Comparison of ENCODE assay signal across 12 mouse cellular contexts in genomic region chr5:139418633-139419032, GRCm38 (mm10). TPM values are rescaled to one million over a fixed set of nuclear protein-coding genes. Genes with fewer than 3 reads are reported as not detected.
DNase-seq lines count a peak whose midpoint lies in the region; ATAC-seq lines count a peak whose summit lies in the region.
"Had no signal": no experiment of that assay in that cellular context is flagged by ENCODE, and none has a peak within 500 bp of the region (broad histone marks: within the 10 kb centered on the region; RNA-seq: fewer than 3 reads in every experiment).

No protein-coding gene starts in this region.

- 20% methylated on average over 3 of the region's 3 CpGs for WGBS in lung, embryonic 16.5 days
- 11% methylated on average over 3 of the region's 3 CpGs for WGBS in forebrain, embryonic 14.5 days
- 29% methylated on average over 3 of the region's 3 CpGs for WGBS in midbrain, embryonic 11.5 days

- no peaks in the 10 kb centered on the region for H3K9me3 ChIP-seq in lung, embryonic 16.5 days (ENCODE audit: control insufficient read depth, low read length)
- H3K9me3 ChIP-seq in forebrain, embryonic 14.5 days (replicated peaks; ENCODE audit: control insufficient read depth, low read length), result no peaks in the 10 kb centered on the region
- H3K9me3 ChIP-seq in midbrain, embryonic 11.5 days (ENCODE audit: control insufficient read depth, low read length), result no peaks in the 10 kb centered on the region

- DNase-seq in lung, postnatal 25 days (ENCODE audit: low spot score), result no peak
- DNase-seq in forebrain, embryonic 14.5 days (ENCODE audit: low spot score), result peak; percentile 76
- no peak for DNase-seq in midbrain, embryonic 11.5 days (ENCODE audit: low spot score, missing footprints)
- DNase-seq in thymus, postnatal 25 days, result peak; percentile 72
- no peak for DNase-seq in cerebellum, adult 18-20 months
- no peak for DNase-seq in MN1 (ENCODE audit: low spot score)
- no peak for DNase-seq in gastrocnemius, postnatal 10 days

- no peak overlapping the region for H3K4me2 ChIP-seq in lung, embryonic 16.5 days (ENCODE audit: low read depth, low read length)
- H3K4me2 ChIP-seq in forebrain, embryonic 14.5 days (ENCODE audit: low read length), result no peak overlapping the region
- H3K4me2 ChIP-seq in midbrain, embryonic 11.5 days, result no peak overlapping the region
- H3K4me2 ChIP-seq: embryonic facial prominence, embryonic 13.5 days had no signal

- H3K36me3 ChIP-seq in lung, embryonic 16.5 days (ENCODE audit: control insufficient read depth, insufficient read depth, low read length), result no peaks in the 10 kb centered on the region
- H3K36me3 ChIP-seq in forebrain, embryonic 14.5 days (ENCODE audit: control insufficient read depth, insufficient read depth, low read length), result 0 out of 2 replicates have a peak, but pooled peaks cover 9% of the 10 kb centered on the region
- H3K36me3 ChIP-seq in midbrain, embryonic 11.5 days (ENCODE audit: control insufficient read depth, insufficient read depth, low read length), result no peaks in the 10 kb centered on the region

- no peak overlapping the region; the same call in 1 of the 2 replicates for H3K27ac ChIP-seq in lung, embryonic 16.5 days (ENCODE audit: low read length)
- H3K27ac ChIP-seq in forebrain, embryonic 14.5 days (ENCODE audit: low read depth, low read length), result peak overlapping the region; percentile 67
- H3K27ac ChIP-seq in midbrain, embryonic 11.5 days (ENCODE audit: low read depth, low read length), result peak overlapping the region; percentile 37; the same call in 1 of the 2 replicates
- H3K27ac ChIP-seq: embryonic facial prominence, embryonic 13.5 days; left cerebral cortex, adult 2 months had no signal

- H3K4me3 ChIP-seq in lung, embryonic 16.5 days (ENCODE audit: low read length), result no peak overlapping the region
- no peak overlapping the region for H3K4me3 ChIP-seq in forebrain, embryonic 14.5 days (ENCODE audit: low read depth, low read length)
- H3K4me3 ChIP-seq in midbrain, embryonic 11.5 days (ENCODE audit: low read depth, low read length), result no peak overlapping the region
- H3K4me3 ChIP-seq: embryonic facial prominence, embryonic 13.5 days; left cerebral cortex, adult 2 months; megakaryocyte, embryonic 14.5 days had no signal

- no peaks in the 10 kb centered on the region for H3K27me3 ChIP-seq in lung, embryonic 16.5 days (ENCODE audit: control insufficient read depth, insufficient read depth, low read depth, low read length)
- no peaks in the 10 kb centered on the region for H3K27me3 ChIP-seq in forebrain, embryonic 14.5 days (replicated peaks; ENCODE audit: control insufficient read depth, insufficient read depth, low read length)
- H3K27me3 ChIP-seq in midbrain, embryonic 11.5 days (ENCODE audit: control insufficient read depth, insufficient read depth, low read length), result no peaks in the 10 kb centered on the region
- H3K27me3 ChIP-seq: embryonic facial prominence, embryonic 13.5 days; megakaryocyte, embryonic 14.5 days had no signal

- no peak overlapping the region for H3K9ac ChIP-seq in lung, embryonic 16.5 days (ENCODE audit: low read length)
- H3K9ac ChIP-seq in forebrain, embryonic 14.5 days (ENCODE audit: low read length), result 0 out of 2 replicates have a peak overlapping the region, but pooled peaks have one; percentile 17
- peak overlapping the region; percentile 34; the same call in 1 of the 2 replicates for H3K9ac ChIP-seq in midbrain, embryonic 11.5 days (ENCODE audit: low read length)
- H3K9ac ChIP-seq: embryonic facial prominence, embryonic 13.5 days had no signal

- ATAC-seq in lung, embryonic 16.5 days (ENCODE audit: low read depth), result peak; percentile 27; the same call in 1 of the 2 replicates
- peak; percentile 68 for ATAC-seq in forebrain, embryonic 14.5 days
- peak; percentile 68 for ATAC-seq in midbrain, embryonic 11.5 days (ENCODE audit: low FRiP score)
- ATAC-seq: inflammation-experienced regulatory T-cells, adult 6 months had no signal

- H3K4me1 ChIP-seq in lung, embryonic 16.5 days (replicated peaks; ENCODE audit: control insufficient read depth, insufficient read depth, low read length), result peaks cover 14% of the 10 kb centered on the region
- H3K4me1 ChIP-seq in forebrain, embryonic 14.5 days (ENCODE audit: control insufficient read depth, insufficient read depth, low read length), result peaks cover 30% of the 10 kb centered on the region
- peaks cover 13% of the 10 kb centered on the region for H3K4me1 ChIP-seq in midbrain, embryonic 11.5 days (ENCODE audit: control insufficient read depth, insufficient read depth, low read length)

RNA-seq across cellular contexts. Expression of gene Gper1, which starts 4.3 kb away (rescaled TPM):
- polyA plus RNA-seq in lung, embryonic 16.5 days (2015; fragmentation: Nextera tagmentation; extraction: Ambion mirVana), result 7.4 and 7.6 TPM in 2 replicates
- 10.0 and 10.2 TPM in 2 replicates for polyA plus RNA-seq in forebrain, embryonic 14.5 days (2014; fragmentation: Nextera tagmentation; extraction: Ambion mirVana)
- polyA plus RNA-seq in midbrain, embryonic 11.5 days (2014; fragmentation: Nextera tagmentation; extraction: Ambion mirVana), result 1.9 and 2.5 TPM in 2 replicates
- total RNA-seq in gastrocnemius, postnatal 10 days (2021), result 1 to 10 TPM; 2.3 to 2.7 TPM
- polyA plus RNA-seq: inflammation-experienced regulatory T-cells, adult 6 months had no signal

RNA-seq across cellular contexts. Expression of gene C130050O18Rik, which starts 13.6 kb away (rescaled TPM):
- polyA plus RNA-seq in lung, embryonic 16.5 days (2015; fragmentation: Nextera tagmentation; extraction: Ambion mirVana), result 1.3 and 1.7 TPM in 2 replicates
- 0.18 TPM in 1 of 2 replicates, not detected in the other for polyA plus RNA-seq in forebrain, embryonic 14.5 days (2014; fragmentation: Nextera tagmentation; extraction: Ambion mirVana)
- polyA plus RNA-seq in midbrain, embryonic 11.5 days (2014; fragmentation: Nextera tagmentation; extraction: Ambion mirVana), result 0.12 and 0.29 TPM in 2 replicates
- 1 to 10 TPM; 1.0 to 1.5 TPM for total RNA-seq in gastrocnemius, postnatal 10 days (2021)
- polyA plus RNA-seq: inflammation-experienced regulatory T-cells, adult 6 months had no signal

RNA-seq across cellular contexts. Expression of gene Gpr146, which starts 41.1 kb away (rescaled TPM):
- polyA plus RNA-seq in lung, embryonic 16.5 days (2015; fragmentation: Nextera tagmentation; extraction: Ambion mirVana), result 6.6 and 8.6 TPM in 2 replicates
- 0.85 and 0.93 TPM in 2 replicates for polyA plus RNA-seq in forebrain, embryonic 14.5 days (2014; fragmentation: Nextera tagmentation; extraction: Ambion mirVana)
- 1.5 and 2.7 TPM in 2 replicates for polyA plus RNA-seq in midbrain, embryonic 11.5 days (2014; fragmentation: Nextera tagmentation; extraction: Ambion mirVana)
- total RNA-seq in gastrocnemius, postnatal 10 days (2021), result 10 to 100 TPM; 13.0 to 19.0 TPM

RNA-seq across cellular contexts. Expression of gene 3110082I17Rik, which starts 41.7 kb away (rescaled TPM):
- polyA plus RNA-seq in lung, embryonic 16.5 days (2015; fragmentation: Nextera tagmentation; extraction: Ambion mirVana), result 35.6 and 38.6 TPM in 2 replicates
- polyA plus RNA-seq in forebrain, embryonic 14.5 days (2014; fragmentation: Nextera tagmentation; extraction: Ambion mirVana), result 14.9 and 15.2 TPM in 2 replicates
- polyA plus RNA-seq in midbrain, embryonic 11.5 days (2014; fragmentation: Nextera tagmentation; extraction: Ambion mirVana), result 33.5 and 34.1 TPM in 2 replicates
- total RNA-seq in gastrocnemius, postnatal 10 days (2021), result 10 to 100 TPM; 11.8 to 12.2 TPM

Comparison
In these comparisons a context has a peak if more than half of its experiments do, and no peak if none do; other contexts are left out.
1. DNase-seq: peak in forebrain, embryonic 14.5 days (single experiment) and thymus, postnatal 25 days (single experiment); none in lung, postnatal 25 days (single experiment), midbrain, embryonic 11.5 days (single experiment), cerebellum, adult 18-20 months (0 of 2), MN1 (single experiment) and gastrocnemius, postnatal 10 days (single experiment).
2. Peak in every context shown above with its lines, with median percentiles within 50 percentile points of each other: ATAC-seq.